Mouse (Mus musculus): ENCODE data around the gene Klhdc10.

GRCm38 (mm10) chr6:30363808-30364207 lies 37.9 kb upstream of the Klhdc10 start:
- TF ChIP-seq CTCF (IDR thresholded peaks at IDR 0.05; ENCODE audit: low read depth, low read length) (no peak), POLR2AphosphoS5 (IDR thresholded peaks at IDR 0.05; ENCODE audit: insufficient replicate concordance, low read depth, low read length) (no peak), GATA2 (IDR thresholded peaks at IDR 0.05; ENCODE audit: borderline replicate concordance, low read depth, low read length) (no peak)
